Mouse (Mus musculus) forelimb bud, embryonic 11.5 days (tissue): Measurements from ENCODE around the gene Naa35.

ENCODE experiments used
- DNase-seq: peaks from one replicate; pipeline ENCODE4 v3.0.0-alpha.2; 2012; ENCODE audit warnings: low read depth, low spot score

Naa35 gene

GRCm38 (mm10) chr13:59639368-59640177, 54.5 kb downstream of the Naa35 start:
- no peak for DNase-seq

GRCm38 (mm10) chr13:59640178-59640440, 55.0 kb downstream of the Naa35 start:
- no peak for DNase-seq

- DNase-seq, result no peak
Observed at GRCm38 (mm10) chr13:59642818-59643217, 57.8 kb downstream of the Naa35 start.

GRCm38 (mm10) chr13:59645491-59645890, 60.4 kb downstream of the Naa35 start:
- no peak for DNase-seq

DNA sequence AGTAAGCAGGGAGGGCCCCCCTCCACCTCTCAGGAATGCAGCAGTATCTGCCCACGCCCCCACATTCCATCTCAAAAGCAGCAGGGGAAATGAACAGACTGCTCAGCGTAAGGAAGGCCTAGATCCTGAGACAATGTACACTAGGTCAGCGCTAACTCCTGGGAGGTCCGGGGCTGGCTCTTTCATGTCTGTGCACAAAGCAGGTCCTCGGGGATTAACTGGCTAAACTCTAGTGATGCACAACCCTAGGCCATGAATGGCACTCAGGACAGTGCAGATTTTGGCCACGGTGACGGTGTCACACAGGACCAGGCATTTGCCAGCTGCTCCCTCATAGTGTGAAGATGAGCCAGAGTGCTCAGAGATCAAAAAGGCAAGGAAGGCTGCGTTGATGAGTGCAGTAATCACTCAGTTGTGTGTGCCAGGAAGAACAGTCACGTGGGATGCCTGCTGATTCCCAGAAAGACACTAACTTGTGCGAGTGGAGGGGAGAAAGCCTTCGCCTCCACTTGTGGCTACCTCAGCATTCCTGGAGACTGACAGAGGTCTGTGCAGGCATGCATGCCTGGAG, 61.7 kb downstream of the Naa35 start:
- DNase-seq, result no peak

DNA sequence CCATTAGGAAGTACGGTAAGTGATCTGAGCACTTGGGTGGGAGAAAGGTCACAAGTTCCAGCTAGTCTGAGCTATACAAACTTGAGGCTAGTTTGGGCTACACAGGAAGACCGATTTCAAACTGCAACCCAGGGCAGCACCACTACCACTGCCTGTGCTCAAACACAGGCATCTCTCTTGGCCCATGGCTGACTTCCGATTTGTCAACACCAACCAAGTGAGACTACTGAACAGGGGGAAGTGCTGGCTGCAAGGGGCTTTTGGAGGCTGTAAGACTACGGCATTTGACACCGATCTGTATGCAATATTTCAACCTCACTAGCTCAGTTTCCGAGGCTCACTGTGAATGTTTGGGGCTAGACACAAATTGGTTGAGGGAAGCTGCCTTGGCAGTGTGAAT, 62.4 kb downstream of the Naa35 start:
- DNase-seq, result no peak

- no peak for DNase-seq
Observed at GRCm38 (mm10) chr13:59648598-59648997, 63.5 kb downstream of the Naa35 start.

GRCm38 (mm10) chr13:59649781-59650180, 64.7 kb downstream of the Naa35 start:
- DNase-seq, result no peak

GRCm38 (mm10) chr13:59652651-59653050, 67.6 kb downstream of the Naa35 start:
- no peak for DNase-seq

DNA sequence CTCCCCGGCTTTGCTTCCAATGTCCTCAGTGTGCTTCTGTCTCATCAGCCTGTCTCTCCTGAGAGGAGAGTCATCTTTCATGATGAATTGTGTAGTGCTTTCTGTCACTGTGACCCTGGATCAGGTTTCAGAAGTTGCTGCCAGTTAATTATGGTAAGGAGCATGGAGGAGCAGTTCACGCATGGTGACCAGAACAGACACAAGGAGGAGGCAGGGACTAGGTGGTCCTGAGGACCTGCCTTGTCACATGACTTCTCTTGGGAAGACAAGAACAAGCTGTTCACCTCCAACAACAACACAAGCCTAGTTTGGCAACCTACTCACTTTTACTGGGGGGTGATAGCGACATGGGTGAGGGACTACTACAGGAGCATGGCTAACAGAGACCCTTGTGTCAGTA, 68.1 kb downstream of the Naa35 start:
- DNase-seq, result no peak

DNA sequence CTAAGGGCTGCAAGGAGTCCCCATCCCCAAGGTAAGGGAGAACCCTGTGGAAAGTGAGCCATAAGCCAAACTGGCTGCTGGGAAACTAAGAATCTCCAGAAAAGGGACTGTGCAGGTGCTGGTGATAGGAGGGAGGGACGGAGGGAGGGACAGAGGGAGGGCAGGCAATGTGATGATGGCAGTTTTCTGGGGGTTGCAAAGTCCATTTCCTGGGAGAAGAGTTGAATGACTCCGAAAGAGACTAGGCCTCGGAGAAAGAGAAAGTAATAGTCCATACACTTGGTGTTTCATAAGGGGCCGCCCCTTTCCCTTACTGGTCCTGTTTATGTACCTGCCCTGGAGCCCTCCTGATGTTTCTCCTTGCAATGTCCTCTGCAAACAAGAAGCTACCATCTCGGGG, 69.4 kb downstream of the Naa35 start:
- no peak for DNase-seq

DNA sequence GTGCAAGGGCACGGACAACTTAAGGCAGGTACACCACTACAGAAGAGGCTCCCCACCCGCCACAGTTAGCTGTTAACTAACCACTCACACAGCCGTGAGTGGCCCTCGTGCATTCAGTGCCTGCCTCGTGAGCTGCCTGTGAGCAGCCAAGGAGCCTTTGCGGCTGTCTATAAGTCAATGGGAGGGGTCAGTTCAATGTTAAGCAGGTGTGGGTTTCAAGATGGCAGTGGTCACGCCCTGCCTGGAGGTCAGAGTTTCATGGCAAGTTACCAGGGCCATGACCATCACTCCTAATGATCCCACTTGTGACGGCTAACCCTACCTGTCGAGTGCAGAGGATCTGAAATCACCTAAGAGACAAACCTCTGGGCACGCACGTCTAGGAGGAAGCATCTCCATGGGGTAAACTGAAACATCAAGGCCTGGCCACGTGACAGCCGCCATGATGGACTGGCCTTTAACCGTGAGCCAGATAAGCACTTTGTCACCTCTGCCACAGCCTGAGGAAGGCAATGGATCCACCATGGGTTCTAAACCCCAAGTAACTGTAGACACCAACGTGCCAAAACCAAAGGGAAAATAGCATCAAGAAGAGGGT, 70.8 kb downstream of the Naa35 start:
- no peak for DNase-seq

GRCm38 (mm10) chr13:59656316-59656832, 71.3 kb downstream of the Naa35 start:
- no peak for DNase-seq

GRCm38 (mm10) chr13:59656975-59657388, 71.9 kb downstream of the Naa35 start:
- DNase-seq, result no peak

DNA sequence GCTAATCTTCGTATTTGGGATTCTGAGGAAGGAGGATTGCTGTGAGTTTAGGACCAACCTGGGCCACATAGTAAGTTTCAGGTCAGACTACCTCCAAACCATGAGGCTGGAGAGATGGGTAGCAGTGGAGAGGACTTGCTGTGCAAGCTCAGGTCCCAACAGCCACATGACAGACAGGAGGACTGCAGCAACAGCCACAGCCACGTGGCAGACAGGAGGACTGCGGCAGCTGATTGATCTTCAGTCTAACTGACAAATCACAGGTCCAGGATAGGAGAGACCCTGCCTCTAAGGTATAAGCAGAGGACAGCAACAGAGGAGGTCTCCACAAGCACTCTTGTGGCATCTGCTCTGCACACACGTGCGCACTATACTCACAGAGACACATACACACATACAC, 72.7 kb downstream of the Naa35 start:
- no peak for DNase-seq

DNA sequence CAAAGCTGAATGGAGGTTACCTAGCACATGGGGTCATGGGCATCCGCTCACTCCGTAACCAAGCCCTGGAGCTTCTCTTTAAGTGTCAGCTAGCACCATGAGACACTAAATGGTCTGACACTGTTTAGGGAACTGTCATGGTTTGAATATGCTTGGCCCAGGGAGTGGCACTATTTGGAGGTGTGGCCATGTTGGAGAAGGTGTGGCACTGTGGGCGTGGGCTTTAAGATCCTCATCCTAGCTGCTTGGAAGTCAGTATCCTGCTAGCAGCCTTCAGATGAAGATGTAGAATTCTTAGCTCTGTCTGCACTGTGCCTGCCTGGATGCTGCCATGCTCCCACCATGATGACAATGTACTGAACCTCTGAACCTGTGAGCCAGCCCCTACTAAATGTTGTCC, 75.3 kb downstream of the Naa35 start:
- no peak for DNase-seq

DNA sequence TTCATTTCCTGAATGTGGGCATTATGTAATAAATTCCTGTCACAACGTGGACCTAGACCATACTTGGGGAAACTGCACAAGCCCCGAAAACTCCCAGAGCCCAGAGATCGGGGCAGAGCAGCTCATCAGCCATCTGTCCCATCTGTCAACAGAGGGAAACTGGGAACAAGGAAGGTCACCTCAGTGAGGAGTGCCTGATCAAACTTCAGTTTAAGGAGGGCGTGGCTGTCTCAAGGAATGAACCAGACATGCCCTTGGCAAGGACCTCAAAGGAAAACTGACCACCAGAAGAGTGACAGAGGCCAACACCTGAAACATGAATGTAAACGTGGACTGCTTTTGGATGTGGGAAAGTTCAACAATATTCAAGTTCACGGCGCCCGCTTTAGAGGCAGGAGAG, 76.3 kb downstream of the Naa35 start:
- DNase-seq, result no peak

- no peak for DNase-seq
Observed at GRCm38 (mm10) chr13:59661966-59662365, 76.9 kb downstream of the Naa35 start.

DNA sequence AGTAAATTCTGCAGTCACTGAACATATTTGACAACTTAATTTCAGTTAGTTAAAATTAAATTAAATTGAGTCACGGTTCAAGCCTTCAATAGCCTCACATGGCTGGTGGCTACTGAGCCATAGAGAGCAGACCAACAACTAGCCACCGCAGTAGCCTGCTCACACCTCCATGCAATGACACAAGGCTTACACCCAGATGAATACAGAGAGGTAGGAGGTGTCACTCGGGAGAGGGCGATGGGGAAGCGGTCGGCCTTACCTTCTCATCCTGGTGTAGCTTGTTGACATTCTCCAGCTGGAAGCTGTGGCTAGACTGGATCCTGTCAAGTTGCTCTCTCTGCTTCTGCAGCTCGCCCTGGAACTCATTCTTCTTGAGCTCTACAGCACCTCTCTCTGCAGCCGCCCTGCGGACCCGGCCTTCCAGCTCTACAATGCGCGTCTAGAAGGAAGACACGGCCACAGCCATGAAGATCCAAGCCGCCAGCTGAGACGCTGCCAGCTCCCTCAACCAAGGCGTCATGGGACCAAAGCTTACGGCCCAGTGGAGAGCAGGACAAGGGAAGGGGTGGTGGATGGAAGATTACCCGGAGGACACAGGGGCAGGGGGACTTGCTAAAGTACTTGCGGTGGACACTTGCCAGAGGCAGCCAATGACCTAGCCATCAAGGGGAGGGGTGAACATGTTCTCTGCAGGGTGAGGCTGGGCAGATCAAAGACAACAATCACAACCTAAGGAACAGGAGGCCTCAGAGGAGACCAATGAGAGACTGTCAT, 79.1 kb downstream of the Naa35 start:
- no peak for DNase-seq

DNA sequence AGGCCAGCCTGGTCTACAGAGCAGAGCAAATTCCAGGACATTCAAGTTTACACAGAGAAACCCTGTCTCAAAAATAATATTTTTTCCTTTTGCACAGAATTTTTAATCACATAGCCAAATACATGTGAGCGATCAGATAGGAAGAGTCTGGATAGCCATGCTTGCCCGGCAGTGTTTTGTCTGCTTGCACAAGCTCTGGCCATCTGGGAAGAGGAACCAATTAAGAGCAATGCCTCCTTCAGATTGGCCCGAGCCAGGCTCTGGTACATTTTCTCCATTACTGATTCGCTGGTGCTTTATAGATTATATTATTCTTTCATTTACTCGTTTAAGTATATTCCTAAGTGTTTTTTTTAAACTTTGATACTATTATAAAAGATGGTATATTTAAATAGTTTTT, 82.7 kb downstream of the Naa35 start:
- no peak for DNase-seq

GRCm38 (mm10) chr13:59668501-59669093, 83.5 kb downstream of the Naa35 start:
- DNase-seq, result no peak

GRCm38 (mm10) chr13:59669946-59670345, 84.9 kb downstream of the Naa35 start:
- no peak for DNase-seq
